Mouse (Mus musculus): Measurements from ENCODE around the gene Tifa. TPM values are rescaled to one million over a fixed set of nuclear protein-coding genes. Genes with fewer than 3 reads are reported as not detected.

Gene Tifa
- total RNA-seq, 1 experiment = not detected

DNA sequence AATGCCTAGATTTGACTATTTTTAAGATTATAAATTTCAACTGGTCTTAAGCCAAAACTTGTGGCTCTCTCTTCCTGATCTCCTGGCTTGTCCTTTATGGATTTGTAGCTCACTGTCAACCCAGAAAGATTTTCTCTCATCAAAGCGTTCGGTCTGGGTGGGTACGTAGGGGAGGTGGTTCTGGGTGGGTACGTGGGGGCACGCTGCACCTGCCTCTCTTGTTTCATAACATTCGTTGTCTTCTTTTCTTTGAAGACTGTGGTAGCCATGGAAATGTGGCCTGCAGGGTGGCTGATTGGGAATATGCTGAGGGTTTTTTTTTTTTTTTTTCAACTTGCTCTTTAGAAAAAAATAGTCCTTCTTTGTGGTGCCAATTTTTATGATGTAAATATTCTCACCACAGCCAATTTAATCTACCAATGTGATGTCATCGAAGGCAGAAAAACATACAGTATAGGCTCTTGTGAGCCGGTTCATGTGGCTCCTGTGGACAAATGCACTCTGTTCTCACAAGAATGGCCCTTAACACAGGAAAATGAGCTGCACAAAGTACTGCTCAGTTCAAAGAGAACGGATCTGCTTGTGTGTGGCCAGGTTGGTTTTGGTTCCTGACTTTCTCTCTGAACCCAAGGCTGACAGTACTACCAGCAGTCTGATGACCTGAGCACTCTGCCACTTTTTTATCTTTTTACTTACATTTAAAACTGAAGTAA, 78.6 kb downstream of the Tifa start:
- no peak for DNase-seq (ENCODE audit: low read depth, low spot score)
- no peak overlapping the region for H3K4me3 ChIP-seq (ENCODE audit: insufficient read depth in 1 of 2, low read depth in 1 of 2, low read length in 2 of 2, poor library complexity in 1 of 2, severe bottlenecking in 1 of 2)
- H3K9ac ChIP-seq (ENCODE audit: insufficient read depth, low read depth, low read length, poor library complexity, severe bottlenecking) = no peak overlapping the region
- in situ Hi-C loops (cut with MboI; ENCODE audit: low sequenced_read_pairs in 2 of 2, unreplicated experiment in 2 of 2) = no loop called here
- H3K9me3 ChIP-seq (ENCODE audit: control insufficient read depth, insufficient read depth, low read depth, low read length) = no peaks in the 10 kb centered on the region
- no peaks in the 10 kb centered on the region for H3K4me1 ChIP-seq (ENCODE audit: control insufficient read depth in 2 of 2, insufficient read depth in 2 of 2, low read length in 2 of 2, poor library complexity in 1 of 2)
- H3K36me3 ChIP-seq (ENCODE audit: control insufficient read depth, insufficient read depth, low read length, poor library complexity, severe bottlenecking) = no peaks in the 10 kb centered on the region
- TF ChIP-seq HCFC1 (IDR thresholded peaks at IDR 0.05; ENCODE audit: borderline replicate concordance, insufficient read depth, low read length) (no peak), MAFK (IDR thresholded peaks at IDR 0.05; ENCODE audit: insufficient read depth, low read depth, low read length) (no peak), CHD2 (IDR thresholded peaks at IDR 0.05; ENCODE audit: low read depth, low read length) (no peak), ZNF384 (IDR thresholded peaks at IDR 0.05; ENCODE audit: low read depth, low read length) (no peak), ZC3H11A (IDR thresholded peaks at IDR 0.05; ENCODE audit: borderline replicate concordance, low read depth, low read length) (no peak)
- no peak overlapping the region for H3K27ac ChIP-seq (ENCODE audit: insufficient read depth, low read depth, low read length, poor library complexity, severe bottlenecking)

DNA sequence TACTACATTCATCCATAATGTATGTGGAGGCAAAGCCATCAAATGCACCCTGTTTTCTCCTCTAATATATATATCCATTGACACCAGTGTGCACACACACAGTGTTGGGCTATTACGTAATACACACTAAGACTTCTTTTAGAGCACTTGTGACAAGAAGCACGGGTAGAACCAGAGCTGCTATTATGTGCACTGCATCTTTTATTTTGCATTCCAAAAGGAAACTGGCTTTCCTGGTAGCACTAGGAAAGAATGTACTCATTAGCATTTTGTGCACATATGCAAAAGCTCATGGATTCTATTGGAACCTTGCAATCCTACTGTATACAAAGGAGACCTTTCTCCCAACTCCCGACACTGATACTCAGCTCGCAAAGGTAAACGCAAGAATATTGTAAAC, 79.3 kb downstream of the Tifa start:
- in situ Hi-C loops (cut with MboI; ENCODE audit: low sequenced_read_pairs in 2 of 2, unreplicated experiment in 2 of 2) = no loop called here
- no peaks in the 10 kb centered on the region for H3K4me1 ChIP-seq (ENCODE audit: control insufficient read depth in 2 of 2, insufficient read depth in 2 of 2, low read length in 2 of 2, poor library complexity in 1 of 2)
- DNase-seq (ENCODE audit: low read depth, low spot score) = no peak
- no peak overlapping the region for H3K9ac ChIP-seq (ENCODE audit: insufficient read depth, low read depth, low read length, poor library complexity, severe bottlenecking)
- H3K4me3 ChIP-seq (ENCODE audit: insufficient read depth in 1 of 2, low read depth in 1 of 2, low read length in 2 of 2, poor library complexity in 1 of 2, severe bottlenecking in 1 of 2) = no peak overlapping the region
- TF ChIP-seq CHD2 (IDR thresholded peaks at IDR 0.05; ENCODE audit: low read depth, low read length) (no peak), HCFC1 (IDR thresholded peaks at IDR 0.05; ENCODE audit: borderline replicate concordance, insufficient read depth, low read length) (no peak), ZNF384 (IDR thresholded peaks at IDR 0.05; ENCODE audit: low read depth, low read length) (no peak), ZC3H11A (IDR thresholded peaks at IDR 0.05; ENCODE audit: borderline replicate concordance, low read depth, low read length) (no peak), MAFK (IDR thresholded peaks at IDR 0.05; ENCODE audit: insufficient read depth, low read depth, low read length) (no peak)
- H3K36me3 ChIP-seq (ENCODE audit: control insufficient read depth, insufficient read depth, low read length, poor library complexity, severe bottlenecking) = no peaks in the 10 kb centered on the region
- no peak overlapping the region for H3K27ac ChIP-seq (ENCODE audit: insufficient read depth, low read depth, low read length, poor library complexity, severe bottlenecking)
- no peaks in the 10 kb centered on the region for H3K9me3 ChIP-seq (ENCODE audit: control insufficient read depth, insufficient read depth, low read depth, low read length)

DNA sequence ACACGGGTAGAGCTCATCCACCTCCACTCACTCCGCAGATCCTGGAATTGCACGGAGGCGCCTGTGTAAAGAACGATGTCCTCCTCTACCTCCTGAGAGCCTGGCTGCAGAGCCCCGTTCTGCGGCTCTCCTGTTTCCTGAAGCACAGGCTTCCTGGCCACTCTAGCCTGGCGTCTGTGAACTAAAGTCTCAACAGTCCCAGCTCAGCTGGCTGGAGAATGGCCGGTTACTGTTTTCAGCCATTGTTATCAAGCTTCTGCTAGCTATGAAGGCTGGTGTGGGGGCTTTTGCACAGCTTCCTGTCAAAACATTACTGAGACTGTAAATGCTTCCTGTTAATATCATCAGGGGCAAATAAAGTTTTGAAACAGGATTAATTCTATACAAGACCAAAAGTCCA, 82.0 kb downstream of the Tifa start:
- TF ChIP-seq HCFC1 (IDR thresholded peaks at IDR 0.05; ENCODE audit: borderline replicate concordance, insufficient read depth, low read length) (no peak), ZNF384 (IDR thresholded peaks at IDR 0.05; ENCODE audit: low read depth, low read length) (no peak), ZC3H11A (IDR thresholded peaks at IDR 0.05; ENCODE audit: borderline replicate concordance, low read depth, low read length) (no peak), MAFK (IDR thresholded peaks at IDR 0.05; ENCODE audit: insufficient read depth, low read depth, low read length) (no peak), CHD2 (IDR thresholded peaks at IDR 0.05; ENCODE audit: low read depth, low read length) (no peak)
- DNase-seq (ENCODE audit: low read depth, low spot score) = no peak
- in situ Hi-C loops (cut with MboI; ENCODE audit: low sequenced_read_pairs in 2 of 2, unreplicated experiment in 2 of 2) = no loop called here

DNA sequence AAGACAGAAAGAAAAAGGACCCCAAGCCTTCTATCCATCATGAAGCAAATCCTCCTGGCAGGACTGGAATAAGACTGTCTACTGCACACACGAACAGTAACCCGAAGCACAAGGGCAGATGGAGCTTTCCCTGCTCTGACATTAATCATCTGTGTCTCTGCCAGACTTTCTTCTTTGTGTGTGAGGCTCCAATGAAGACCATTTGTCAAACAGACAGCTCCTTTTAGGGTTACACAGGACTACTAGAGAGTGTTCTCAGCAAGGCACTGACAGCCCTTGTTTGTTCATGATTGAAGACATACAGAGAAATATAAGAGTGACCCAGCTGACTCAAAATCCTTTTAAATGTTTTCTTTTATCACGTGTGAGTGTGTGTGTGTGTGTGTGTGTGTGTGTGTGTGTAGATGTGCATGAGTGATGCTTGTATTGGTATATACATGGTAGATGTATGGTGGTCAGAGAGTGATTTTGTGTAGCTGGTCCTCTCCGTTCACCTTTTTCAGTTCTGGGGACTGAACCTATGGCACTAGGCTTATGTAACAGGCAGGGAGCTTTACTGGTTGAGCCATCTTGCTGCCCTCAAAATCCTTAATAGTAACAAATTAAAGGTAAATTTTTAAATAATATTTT, 84.8 kb downstream of the Tifa start:
- no peak for DNase-seq (ENCODE audit: low read depth, low spot score)

More for the DNA sequence above, 82.0 kb downstream of the Tifa start:
- Histone ChIP-seq H3K4me3 (ENCODE audit: insufficient read depth in 1 of 2, low read depth in 1 of 2, low read length in 2 of 2, poor library complexity in 1 of 2, severe bottlenecking in 1 of 2) (no peak overlapping the region), H3K4me1 (ENCODE audit: control insufficient read depth in 2 of 2, insufficient read depth in 2 of 2, low read length in 2 of 2, poor library complexity in 1 of 2) (no peaks in the 10 kb centered on the region), H3K36me3 (ENCODE audit: control insufficient read depth, insufficient read depth, low read length, poor library complexity, severe bottlenecking) (no peaks in the 10 kb centered on the region), H3K9ac (ENCODE audit: insufficient read depth, low read depth, low read length, poor library complexity, severe bottlenecking) (no peak overlapping the region), H3K9me3 (ENCODE audit: control insufficient read depth, insufficient read depth, low read depth, low read length) (no peaks in the 10 kb centered on the region), H3K27ac (ENCODE audit: insufficient read depth, low read depth, low read length, poor library complexity, severe bottlenecking) (no peak overlapping the region)

More for the DNA sequence above, 84.8 kb downstream of the Tifa start:
- no peaks in the 10 kb centered on the region for H3K9me3 ChIP-seq (ENCODE audit: control insufficient read depth, insufficient read depth, low read depth, low read length)
- no peak overlapping the region for H3K27ac ChIP-seq (ENCODE audit: insufficient read depth, low read depth, low read length, poor library complexity, severe bottlenecking)
- in situ Hi-C loops (cut with MboI; ENCODE audit: low sequenced_read_pairs in 2 of 2, unreplicated experiment in 2 of 2) = no loop called here
- no peak for TF ChIP-seq MAFK (IDR thresholded peaks at IDR 0.05; ENCODE audit: insufficient read depth, low read depth, low read length)
- no peak for TF ChIP-seq ZC3H11A (IDR thresholded peaks at IDR 0.05; ENCODE audit: borderline replicate concordance, low read depth, low read length)
- no peak for TF ChIP-seq ZNF384 (IDR thresholded peaks at IDR 0.05; ENCODE audit: low read depth, low read length)
- TF ChIP-seq HCFC1 (IDR thresholded peaks at IDR 0.05; ENCODE audit: borderline replicate concordance, insufficient read depth, low read length) = no peak
- H3K36me3 ChIP-seq (ENCODE audit: control insufficient read depth, insufficient read depth, low read length, poor library complexity, severe bottlenecking) = no peaks in the 10 kb centered on the region
- no peaks in the 10 kb centered on the region for H3K4me1 ChIP-seq (ENCODE audit: control insufficient read depth in 2 of 2, insufficient read depth in 2 of 2, low read length in 2 of 2, poor library complexity in 1 of 2)
- no peak overlapping the region for H3K9ac ChIP-seq (ENCODE audit: insufficient read depth, low read depth, low read length, poor library complexity, severe bottlenecking)
- no peak overlapping the region for H3K4me3 ChIP-seq (ENCODE audit: insufficient read depth in 1 of 2, low read depth in 1 of 2, low read length in 2 of 2, poor library complexity in 1 of 2, severe bottlenecking in 1 of 2)

Data from ES-E14 (cell line).